Mouse (Mus musculus): ENCODE results near the gene Pde6d.

DNA sequence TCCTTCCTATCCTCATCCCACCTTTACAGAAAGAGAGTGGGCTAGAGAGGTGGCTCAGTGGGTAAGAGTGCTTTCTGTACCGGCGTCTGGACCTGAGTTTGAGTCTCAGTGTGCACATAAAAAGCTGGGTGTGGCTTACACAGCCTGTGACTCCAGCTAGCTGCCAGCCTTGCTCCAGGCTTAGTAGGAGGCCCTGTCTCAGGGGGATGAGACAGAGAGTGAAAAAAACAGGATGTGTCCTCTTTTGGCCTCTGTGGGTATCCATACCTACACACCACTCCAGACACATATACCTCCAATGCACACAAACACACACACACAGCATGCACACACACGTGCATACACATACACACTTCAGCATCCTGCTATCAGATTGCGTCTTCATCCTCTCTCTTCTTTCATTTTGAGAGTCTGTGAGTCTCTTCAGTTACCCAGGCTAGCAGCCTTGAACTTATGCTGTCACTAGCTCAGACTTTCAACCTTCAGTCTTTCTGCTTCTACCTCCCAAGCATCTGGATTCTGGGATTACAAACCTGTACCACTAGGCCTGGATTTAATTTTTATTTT, 70.2 kb downstream of the Pde6d start:
- TF ChIP-seq POLR2A (IDR thresholded peaks at IDR 0.05; ENCODE audit: control insufficient read depth, low read depth, low read length): no peak
- no peak for TF ChIP-seq CTCF (IDR thresholded peaks at IDR 0.05; ENCODE audit: control insufficient read depth, insufficient read depth, insufficient replicate concordance, low read depth, low read length)
